Mouse (Mus musculus) liver, postnatal 0 days (tissue): Measurements from ENCODE around the gene Adora2a.

ENCODE experiments used
- CTCF ChIP-seq: sonication (generic); IDR thresholded peaks from 2 replicates; pipeline ENCODE4 v1.5.1; 2016; ENCODE audit warnings: antibody characterized with exemption, low read depth
- EP300 ChIP-seq: IDR thresholded peaks from 2 replicates; pipeline ENCODE4 v1.6.1; 2016; ENCODE audit warnings: antibody characterized with exemption, low read depth, mild to moderate bottlenecking

DNA sequence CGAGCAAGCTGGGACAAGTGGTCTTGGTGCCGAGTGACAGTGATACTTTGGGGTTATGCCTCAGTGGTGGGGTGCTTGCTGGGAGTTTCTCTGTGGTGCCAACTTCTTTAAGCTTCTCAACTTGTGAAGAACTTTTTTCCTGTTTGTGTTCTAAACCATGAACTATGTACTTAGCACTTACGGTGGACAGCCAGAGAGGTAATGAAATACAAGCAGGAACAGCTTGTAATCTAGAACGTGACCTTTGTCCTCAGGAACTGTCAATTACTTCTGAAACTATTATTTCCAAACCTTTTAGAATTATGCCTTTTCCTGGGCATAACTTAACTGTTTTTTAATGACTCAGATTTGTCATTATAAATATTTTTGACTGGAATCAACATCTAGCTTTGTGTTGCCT, 22.3 kb upstream of the Adora2a start:
- TF ChIP-seq CTCF (no peak), EP300 (no peak)
